Mouse (Mus musculus) Patski (cell line): ENCODE data around the gene Olfr266. TPM values are rescaled to one million over a fixed set of nuclear protein-coding genes. Genes with fewer than 3 reads are reported as not detected.

Experiments used
- ATAC-seq: fragments of 100-300 bp; one replicate; pipeline ENCODE4 v1.8.0; 2021
- CTCF ChIA-PET: fragments of 350-600 bp; sonication (Branson Sonifier 250); formaldehyde crosslinking; loops from one replicate; lab custom pipeline; 2022; ENCODE audit warnings: inconsistent platforms; lab: Charles Lee
- POLR2A ChIA-PET: fragments of 350-600 bp; sonication (Branson Sonifier 250); formaldehyde crosslinking; loops from one replicate; lab custom pipeline; 2022; ENCODE audit warnings: antibody characterized with exemption, inconsistent platforms; lab: Charles Lee
- DNase-seq: peaks from one replicate; pipeline ENCODE4 v3.0.0-alpha.2; 2011; ENCODE audit warnings: low read depth, low spot score
- H3K27me3 ChIP-seq: fragments of 371-371 bp; one replicate; pipeline ENCODE4 v1.5.1; 2021
- CTCF ChIP-seq: fragments of 100-300 bp; IDR thresholded peaks from one replicate; pipeline ENCODE4 v1.5.1; 2021
- in situ Hi-C: fragments of 300-500 bp; cut with MboI; formaldehyde crosslinking; loops from 3 replicates; pipeline ENCODE4 v1.11.1; 2018; ENCODE audit warnings: low pct_unique_long_range_greater_than_20kb, mixed read lengths
- polyA plus RNA-seq: library from polyadenylated mRNA; unstranded; gene quantifications from one replicate; pipeline ENCODE4 v1.2.3, GENCODE M21; 2021

Gene Olfr266
- not detected for polyA plus RNA-seq

DNA sequence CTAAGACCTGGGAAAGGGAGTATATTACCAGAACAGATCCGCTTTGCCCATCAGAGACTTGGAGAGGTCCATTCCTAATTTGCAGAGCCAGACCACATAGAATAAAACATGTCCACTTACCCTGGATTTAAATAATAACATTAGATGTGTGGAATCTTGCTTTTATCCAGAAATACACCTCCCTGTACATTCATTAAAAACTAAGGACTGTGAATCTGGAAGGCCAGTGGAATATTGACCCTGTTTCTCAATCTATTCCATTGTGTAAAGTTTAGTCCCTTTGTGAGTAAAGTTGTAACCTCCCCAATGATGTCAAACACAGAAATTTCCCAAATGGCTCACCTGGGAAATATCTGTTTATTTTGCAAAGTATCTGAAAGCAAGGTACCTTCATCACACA lies at the start of gene Olfr266:
Olfr266 (minus strand) TSS at position 101 of the 400 bp plus-strand sequence.
- ATAC-seq (no peak), DNase-seq (no peak)
- no peak for TF ChIP-seq CTCF
- in situ Hi-C loops: no loop called here
- CTCF ChIA-PET: interaction anchor here (0.7 kb wide), 1 partner anchor 9 kb away, joined by 3 read pairs; no protein-coding TSS in a partner anchor
- no peaks in the 10 kb centered on the region for H3K27me3 ChIP-seq
- POLR2A ChIA-PET: no interaction called here

- H3K27me3 ChIP-seq: no peaks in the 10 kb centered on the region
- ChIA-PET CTCF (no interaction called here), POLR2A (no interaction called here)
- DNase-seq (no peak), ATAC-seq (no peak)
- in situ Hi-C loops: loop anchor here (10.0 kb wide), 2 partner anchors 311 to 881 kb away; no protein-coding TSS in a partner anchor
- TF ChIP-seq CTCF: no peak
Observed at GRCm38 (mm10) chr3:106875626-106876025, 49.5 kb upstream of the Olfr266 start.

DNA sequence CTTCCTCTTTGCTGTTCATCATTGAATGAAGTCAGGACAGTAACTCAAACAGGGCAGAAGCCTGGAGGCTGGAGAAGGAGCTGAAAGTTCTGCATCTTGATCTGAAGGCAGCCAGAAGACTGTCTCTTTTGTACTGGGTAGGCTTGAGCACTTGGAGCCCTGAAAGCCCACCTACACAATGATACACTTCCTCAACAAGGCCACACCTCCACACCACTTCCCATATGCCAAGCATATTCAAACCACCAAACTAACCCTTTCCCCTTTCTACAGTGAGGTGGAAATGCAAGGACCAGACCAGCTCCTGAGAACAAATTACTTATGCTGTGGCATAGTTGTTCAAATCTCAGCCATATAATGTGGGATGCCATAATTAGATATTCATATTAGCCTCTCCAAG lies 46.8 kb upstream of the Olfr266 start:
- DNase-seq (no peak), ATAC-seq (no peak)
- ChIA-PET CTCF (interaction anchor here (1.3 kb wide), 1 partner anchor 29 kb away, joined by 3 read pairs; no protein-coding TSS in a partner anchor), POLR2A (no interaction called here)
- in situ Hi-C loops: loop anchor here (10.0 kb wide), 2 partner anchors 308 to 878 kb away; no protein-coding TSS in a partner anchor
- no peak for TF ChIP-seq CTCF
- no peaks in the 10 kb centered on the region for H3K27me3 ChIP-seq

DNA sequence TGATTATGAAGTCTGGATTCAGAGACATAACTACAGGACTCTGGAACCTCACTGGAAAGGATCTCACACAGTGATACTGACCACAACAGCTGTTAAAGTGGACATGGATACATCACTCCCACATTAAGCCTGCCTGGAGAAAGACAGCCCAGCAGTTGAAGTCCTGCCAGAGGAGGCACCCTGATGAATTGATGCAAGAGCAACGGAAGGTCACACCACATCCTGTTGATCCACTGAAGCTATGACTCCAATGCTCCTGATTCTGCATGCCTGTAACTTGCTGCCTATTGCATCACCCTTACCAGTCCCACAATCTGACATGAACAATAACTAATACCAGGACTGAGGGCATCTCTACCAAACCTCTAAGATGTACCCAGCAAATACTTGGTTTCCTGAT lies 6.0 kb upstream of the Olfr266 start:
- H3K27me3 ChIP-seq: no peaks in the 10 kb centered on the region
- in situ Hi-C loops: no loop called here
- ATAC-seq: no peak
- CTCF ChIA-PET: no interaction called here
- no peak for DNase-seq
- no peak for TF ChIP-seq CTCF
- POLR2A ChIA-PET: no interaction called here

- DNase-seq (no peak), ATAC-seq (no peak)
- no peak for TF ChIP-seq CTCF
- ChIA-PET CTCF (interaction anchor here (1.0 to 1.1 kb wide), 2 partner anchors 9 to 12 kb away, joined by 3 read pairs; no protein-coding TSS in a partner anchor), POLR2A (no interaction called here)
- H3K27me3 ChIP-seq: no peaks in the 10 kb centered on the region
- in situ Hi-C loops: no loop called here
Observed at GRCm38 (mm10) chr3:106817676-106818075, 8.4 kb downstream of the Olfr266 start.

DNA sequence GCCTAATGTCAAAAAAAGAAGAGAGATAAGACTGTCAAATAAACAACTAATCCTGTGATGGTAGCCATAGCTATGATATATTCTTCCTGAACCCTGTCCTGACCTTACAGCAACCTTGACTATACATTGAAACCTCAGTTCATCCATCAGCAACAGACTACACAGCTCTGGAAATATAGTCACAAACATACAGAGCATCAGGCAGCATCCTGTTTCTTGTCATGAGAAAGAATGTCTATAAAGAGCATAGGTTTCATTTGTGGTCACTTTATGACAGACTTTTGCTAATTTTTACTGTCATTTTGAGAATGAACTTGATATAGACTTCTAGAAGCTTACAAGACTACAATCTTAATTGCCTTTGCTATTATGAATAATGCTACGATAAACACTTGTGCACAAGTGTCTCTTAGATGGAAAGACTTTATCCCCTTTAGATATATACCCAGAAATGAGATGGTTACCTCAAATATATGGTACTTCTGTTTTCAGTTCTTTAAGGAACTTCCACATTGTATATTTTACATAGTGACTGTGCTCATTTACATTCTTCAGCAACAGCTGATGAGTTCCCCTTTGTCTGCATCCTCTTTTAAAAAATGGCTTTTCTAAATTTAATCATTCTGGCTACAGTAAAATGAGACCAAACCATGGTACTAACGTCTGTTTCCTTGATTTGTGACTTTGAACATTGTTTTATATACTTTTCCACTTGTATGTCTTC lies 17.0 kb downstream of the Olfr266 start:
- CTCF ChIA-PET: no interaction called here
- in situ Hi-C loops: no loop called here
- POLR2A ChIA-PET: no interaction called here
- H3K27me3 ChIP-seq: peaks cover 4% of the 10 kb centered on the region
- DNase-seq (no peak), ATAC-seq (no peak)
- TF ChIP-seq CTCF: no peak

DNA sequence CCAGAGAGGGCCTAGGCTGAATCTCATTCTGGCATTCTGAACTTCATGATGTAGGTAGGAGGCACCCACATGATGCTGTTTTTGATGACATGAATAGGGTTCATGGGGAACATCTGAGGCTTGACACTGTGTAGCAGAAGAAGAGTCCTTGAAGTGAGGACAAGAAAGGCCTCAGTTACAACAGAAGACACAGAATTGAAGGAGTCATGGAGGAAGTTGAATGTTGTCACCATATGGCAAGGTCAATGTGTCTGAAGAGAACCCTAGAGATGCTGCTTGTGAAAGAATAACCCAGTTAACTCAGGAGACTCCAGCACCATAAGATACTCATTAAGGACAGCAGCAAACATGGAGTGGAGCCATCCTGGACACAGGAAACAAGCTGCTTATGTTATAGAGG lies 28.0 kb downstream of the Olfr266 start:
- H3K27me3 ChIP-seq: no peaks in the 10 kb centered on the region
- ChIA-PET POLR2A (no interaction called here), CTCF (no interaction called here)
- DNase-seq (no peak), ATAC-seq (no peak)
- TF ChIP-seq CTCF: no peak
- in situ Hi-C loops: no loop called here

DNA sequence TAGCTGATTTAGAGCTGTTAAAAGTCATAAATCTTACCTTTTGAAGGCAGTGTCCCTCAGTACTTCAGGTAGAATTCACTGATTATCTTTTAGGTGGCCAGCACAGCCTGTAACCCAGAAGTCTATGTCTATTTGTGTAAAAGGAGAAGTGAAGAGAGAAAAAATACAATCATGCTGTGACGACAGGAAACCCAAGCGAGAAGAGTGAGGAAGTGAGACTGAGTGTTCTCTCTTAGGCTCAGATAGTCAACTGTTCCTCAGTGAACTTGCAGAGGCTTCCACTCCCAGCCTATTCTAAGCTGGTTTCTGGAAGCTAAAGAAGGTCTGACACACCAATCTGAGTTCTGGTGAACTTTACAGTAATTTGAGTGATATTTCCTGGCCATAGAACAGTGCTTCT lies 36.2 kb downstream of the Olfr266 start, which contains the start of gene Cd53:
Cd53 (minus strand) TSS at position 220 of the 400 bp plus-strand sequence.
- POLR2A ChIA-PET: no interaction called here
- H3K27me3 ChIP-seq: no peaks in the 10 kb centered on the region
- no peak for TF ChIP-seq CTCF
- in situ Hi-C loops: no loop called here
- DNase-seq (no peak), ATAC-seq (no peak)
- CTCF ChIA-PET: no interaction called here

GRCm38 (mm10) chr3:106788440-106788887 lies 37.6 kb downstream of the Olfr266 start:
- H3K27me3 ChIP-seq: no peaks in the 10 kb centered on the region
- DNase-seq (no peak), ATAC-seq (no peak)
- in situ Hi-C loops: no loop called here
- TF ChIP-seq CTCF: no peak
- CTCF ChIA-PET: no interaction called here
- POLR2A ChIA-PET: no interaction called here

DNA sequence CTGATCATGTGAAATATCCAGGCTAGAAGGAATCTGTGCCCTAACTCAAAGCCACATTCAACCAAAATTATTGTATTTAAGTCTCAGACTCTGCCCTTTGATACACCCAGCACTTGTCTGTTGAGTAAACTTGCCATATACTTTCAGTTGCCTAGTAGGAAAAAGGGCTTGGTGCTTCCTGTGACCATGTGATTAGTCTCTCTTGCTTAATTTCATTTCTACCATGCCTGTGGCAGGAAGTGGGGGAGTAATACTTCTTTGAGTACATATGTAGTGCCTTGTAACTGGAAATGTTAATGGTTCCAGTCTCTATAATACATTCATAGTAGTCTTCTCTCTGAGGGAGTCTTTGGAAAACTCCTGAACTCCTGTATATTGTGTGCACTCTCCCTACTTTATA lies 38.1 kb downstream of the Olfr266 start:
- DNase-seq: no peak

GRCm38 (mm10) chr3:106785130-106785529 lies 41.0 kb downstream of the Olfr266 start:
- TF ChIP-seq CTCF: no peak
- CTCF ChIA-PET: no interaction called here
- ATAC-seq (no peak), DNase-seq (no peak)
- POLR2A ChIA-PET: no interaction called here
- in situ Hi-C loops: no loop called here
- H3K27me3 ChIP-seq: no peaks in the 10 kb centered on the region

More for the DNA sequence above, 38.1 kb downstream of the Olfr266 start:
- in situ Hi-C loops: no loop called here
- CTCF ChIA-PET: no interaction called here
- POLR2A ChIA-PET: no interaction called here
- ATAC-seq: no peak
- TF ChIP-seq CTCF: no peak
- H3K27me3 ChIP-seq: no peaks in the 10 kb centered on the region
